Mouse (Mus musculus): ENCODE measurements around the gene Vps8. TPM values are rescaled to one million over a fixed set of nuclear protein-coding genes. Genes with fewer than 3 reads are reported as not detected.

The Vps8 gene
- polyA plus RNA-seq, 2 experiments: 11.0 to 15.2 TPM

- H3K27ac ChIP-seq (replicated peaks; ENCODE audit: low read depth, low read length): peak overlapping the region; percentile 72
- TF ChIP-seq POLR2A (IDR thresholded peaks at IDR 0.05; ENCODE audit: borderline replicate concordance, extremely low read depth, insufficient read depth, insufficient read length): no peak
- peak overlapping the region; percentile 36; the same call in 1 of the 2 replicates for H3K9ac ChIP-seq (ENCODE audit: low read depth, low read length, severe bottlenecking)
- DNase-seq (ENCODE audit: low spot score) (no peak), ATAC-seq (ENCODE audit: low FRiP score, low read depth) (no peak)
- peak overlapping the region; percentile 30; the same call in 1 of the 2 replicates for H3K4me2 ChIP-seq (replicated peaks; ENCODE audit: low read depth, low read length, severe bottlenecking)
- no peaks in the 10 kb centered on the region for H3K27me3 ChIP-seq (ENCODE audit: control insufficient read depth, insufficient read depth, low read length)
- H3K36me3 ChIP-seq (ENCODE audit: control insufficient read depth, insufficient read depth, low read length): peaks cover 10% of the 10 kb centered on the region; the same call in 1 of the 2 replicates
- H3K9me3 ChIP-seq (ENCODE audit: control insufficient read depth, low read length): no peaks in the 10 kb centered on the region
- peaks cover 8% of the 10 kb centered on the region; the same call in 1 of the 2 replicates for H3K4me1 ChIP-seq (ENCODE audit: control insufficient read depth, insufficient read depth, low read length)
- 74% methylated on average over 3 of the region's 3 CpGs for WGBS
- H3K4me3 ChIP-seq (replicated peaks; ENCODE audit: low read length): no peak overlapping the region
These were observed 221.7 kb downstream of the Vps8 start for GRCm38 (mm10) chr16:21644574-21644973.

- WGBS: 73% methylated on average over 3 of the region's 3 CpGs
These were observed 223.0 kb downstream of the Vps8 start for GRCm38 (mm10) chr16:21645915-21646314.

GRCm38 (mm10) chr16:21646496-21646895, 223.6 kb downstream of the Vps8 start:
- 71% methylated on average over 3 of the region's 3 CpGs for WGBS
- no peak overlapping the region for H3K4me3 ChIP-seq (replicated peaks; ENCODE audit: low read length)
- H3K4me1 ChIP-seq (ENCODE audit: control insufficient read depth, insufficient read depth, low read length): peaks cover 8% of the 10 kb centered on the region; the same call in 1 of the 2 replicates
- H3K27ac ChIP-seq (replicated peaks; ENCODE audit: low read depth, low read length): no peak overlapping the region
- no peak for DNase-seq (ENCODE audit: low spot score)
- H3K27me3 ChIP-seq (ENCODE audit: control insufficient read depth, insufficient read depth, low read length): no peaks in the 10 kb centered on the region
- no peaks in the 10 kb centered on the region for H3K9me3 ChIP-seq (ENCODE audit: control insufficient read depth, low read length)
- TF ChIP-seq POLR2A (IDR thresholded peaks at IDR 0.05; ENCODE audit: borderline replicate concordance, extremely low read depth, insufficient read depth, insufficient read length): no peak
- H3K36me3 ChIP-seq (ENCODE audit: control insufficient read depth, insufficient read depth, low read length): peaks cover 19% of the 10 kb centered on the region
- no peak overlapping the region for H3K4me2 ChIP-seq (replicated peaks; ENCODE audit: low read depth, low read length, severe bottlenecking)
- no peak overlapping the region for H3K9ac ChIP-seq (ENCODE audit: low read depth, low read length, severe bottlenecking)
- no peak for ATAC-seq (ENCODE audit: low FRiP score, low read depth)

More at GRCm38 (mm10) chr16:21645915-21646314, 223.0 kb downstream of the Vps8 start:
- Histone ChIP-seq H3K27ac (replicated peaks; ENCODE audit: low read depth, low read length) (no peak overlapping the region), H3K27me3 (ENCODE audit: control insufficient read depth, insufficient read depth, low read length) (no peaks in the 10 kb centered on the region), H3K36me3 (ENCODE audit: control insufficient read depth, insufficient read depth, low read length) (peaks cover 13% of the 10 kb centered on the region), H3K9me3 (ENCODE audit: control insufficient read depth, low read length) (no peaks in the 10 kb centered on the region), H3K9ac (ENCODE audit: low read depth, low read length, severe bottlenecking) (no peak overlapping the region), H3K4me1 (ENCODE audit: control insufficient read depth, insufficient read depth, low read length) (peaks cover 8% of the 10 kb centered on the region; the same call in 1 of the 2 replicates), H3K4me3 (replicated peaks; ENCODE audit: low read length) (no peak overlapping the region), H3K4me2 (replicated peaks; ENCODE audit: low read depth, low read length, severe bottlenecking) (no peak overlapping the region)
- ATAC-seq (ENCODE audit: low FRiP score, low read depth) (no peak), DNase-seq (ENCODE audit: low spot score) (peak; percentile 23)
- no peak for TF ChIP-seq POLR2A (IDR thresholded peaks at IDR 0.05; ENCODE audit: borderline replicate concordance, extremely low read depth, insufficient read depth, insufficient read length)

GRCm38 (mm10) chr16:21648800-21649199, 225.9 kb downstream of the Vps8 start:
- DNase-seq (ENCODE audit: low spot score): no peak
- 86% methylated on average over 4 of the region's 4 CpGs for WGBS
- no peak for TF ChIP-seq POLR2A (IDR thresholded peaks at IDR 0.05; ENCODE audit: borderline replicate concordance, extremely low read depth, insufficient read depth, insufficient read length)

GRCm38 (mm10) chr16:21650289-21650688, 227.4 kb downstream of the Vps8 start:
- ATAC-seq (ENCODE audit: low FRiP score, low read depth) (no peak), DNase-seq (ENCODE audit: low spot score) (no peak)
- H3K4me2 ChIP-seq (replicated peaks; ENCODE audit: low read depth, low read length, severe bottlenecking): no peak overlapping the region
- H3K27ac ChIP-seq (replicated peaks; ENCODE audit: low read depth, low read length): no peak overlapping the region
- no peaks in the 10 kb centered on the region for H3K4me1 ChIP-seq (ENCODE audit: control insufficient read depth, insufficient read depth, low read length)
- H3K9ac ChIP-seq (ENCODE audit: low read depth, low read length, severe bottlenecking): no peak overlapping the region
- no peak overlapping the region for H3K4me3 ChIP-seq (replicated peaks; ENCODE audit: low read length)
- H3K36me3 ChIP-seq (ENCODE audit: control insufficient read depth, insufficient read depth, low read length): peaks cover 32% of the 10 kb centered on the region
- TF ChIP-seq POLR2A (IDR thresholded peaks at IDR 0.05; ENCODE audit: borderline replicate concordance, extremely low read depth, insufficient read depth, insufficient read length): no peak
- WGBS: 86% methylated on average over 3 of the region's 3 CpGs
- no peaks in the 10 kb centered on the region for H3K27me3 ChIP-seq (ENCODE audit: control insufficient read depth, insufficient read depth, low read length)
- H3K9me3 ChIP-seq (ENCODE audit: control insufficient read depth, low read length): no peaks in the 10 kb centered on the region

More at GRCm38 (mm10) chr16:21648800-21649199, 225.9 kb downstream of the Vps8 start:
- no peak for ATAC-seq (ENCODE audit: low FRiP score, low read depth)
- H3K4me3 ChIP-seq (replicated peaks; ENCODE audit: low read length): no peak overlapping the region
- H3K27ac ChIP-seq (replicated peaks; ENCODE audit: low read depth, low read length): no peak overlapping the region
- no peaks in the 10 kb centered on the region for H3K27me3 ChIP-seq (ENCODE audit: control insufficient read depth, insufficient read depth, low read length)
- no peak overlapping the region for H3K4me2 ChIP-seq (replicated peaks; ENCODE audit: low read depth, low read length, severe bottlenecking)
- peaks cover 32% of the 10 kb centered on the region for H3K36me3 ChIP-seq (ENCODE audit: control insufficient read depth, insufficient read depth, low read length)
- no peaks in the 10 kb centered on the region for H3K9me3 ChIP-seq (ENCODE audit: control insufficient read depth, low read length)
- H3K4me1 ChIP-seq (ENCODE audit: control insufficient read depth, insufficient read depth, low read length): peaks cover 6% of the 10 kb centered on the region; the same call in 1 of the 2 replicates
- H3K9ac ChIP-seq (ENCODE audit: low read depth, low read length, severe bottlenecking): no peak overlapping the region
